Mouse (Mus musculus) megakaryocyte, embryonic 14.5 days (primary cell): Measurements from ENCODE around the gene Sun5.

Experiments used
- FLI1 ChIP-seq: IDR thresholded peaks from 2 replicates; pipeline ENCODE4 v1.6.1; 2012; ENCODE audit warnings: low read length, inconsistent platforms, mixed read lengths
- GATA1 ChIP-seq: IDR thresholded peaks from 3 replicates; pipeline ENCODE4 v1.6.1; 2012; ENCODE audit warnings: mixed read lengths, low read length, inconsistent platforms, borderline replicate concordance

DNA sequence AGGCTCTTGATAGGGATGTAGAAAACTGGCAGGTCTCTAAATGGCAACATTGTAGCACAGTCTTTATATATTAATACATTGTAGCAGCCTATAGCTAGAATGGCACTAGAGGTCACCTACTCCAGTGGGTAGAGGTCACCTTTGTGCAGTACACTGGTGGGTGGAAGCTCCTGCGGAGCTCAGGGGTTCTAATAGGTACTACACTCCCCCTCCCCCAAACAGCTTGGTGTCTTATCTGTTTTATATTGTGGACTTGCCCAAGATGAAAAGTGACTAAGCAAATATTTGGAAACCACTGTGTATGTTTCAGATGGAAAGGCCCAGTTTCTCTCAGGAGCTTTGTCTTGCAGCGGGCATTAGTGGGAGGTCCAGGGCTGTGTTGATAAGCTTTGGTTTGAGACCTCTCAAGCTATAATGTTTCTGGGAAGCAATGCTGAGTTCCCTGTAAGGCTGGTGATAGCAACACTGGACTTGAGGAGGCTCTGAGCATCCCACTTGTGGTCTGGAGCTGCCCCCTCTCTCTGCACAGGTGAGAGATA lies 48.8 kb downstream of the Sun5 start:
- TF ChIP-seq FLI1 (no peak), GATA1 (no peak)
